Mouse (Mus musculus): ENCODE measurements around the gene Rapgef3.

Rapgef3 gene

GRCm38 (mm10) chr15:97767280-97768186 lies at the start of gene Rapgef3:
Rapgef3 (minus strand) TSS chr15:97767972.
- peak; percentile 88 for DNase-seq (ENCODE audit: low spot score)

GRCm38 (mm10) chr15:97816199-97816994 lies 48.6 kb upstream of the Rapgef3 start:
- DNase-seq (ENCODE audit: low spot score), result no peak

- DNase-seq (ENCODE audit: low spot score), result no peak
Observed at GRCm38 (mm10) chr15:97815254-97815653, 47.5 kb upstream of the Rapgef3 start.

GRCm38 (mm10) chr15:97814703-97815102 lies 46.9 kb upstream of the Rapgef3 start:
- DNase-seq (ENCODE audit: low spot score), result peak; percentile 51

- DNase-seq (ENCODE audit: low spot score), result no peak
Observed at GRCm38 (mm10) chr15:97813452-97814204, 45.9 kb upstream of the Rapgef3 start.

- no peak for DNase-seq (ENCODE audit: low spot score)
Observed at GRCm38 (mm10) chr15:97812875-97813274, 45.1 kb upstream of the Rapgef3 start.

- peak; percentile 92 for DNase-seq (ENCODE audit: low spot score)
Observed at GRCm38 (mm10) chr15:97812126-97812525, 44.4 kb upstream of the Rapgef3 start.

GRCm38 (mm10) chr15:97811307-97811706 lies 43.5 kb upstream of the Rapgef3 start:
- DNase-seq (ENCODE audit: low spot score), result no peak

- DNase-seq (ENCODE audit: low spot score), result no peak
Observed at GRCm38 (mm10) chr15:97810399-97810798, 42.6 kb upstream of the Rapgef3 start.

- peak; percentile 66 for DNase-seq (ENCODE audit: low spot score)
Observed at GRCm38 (mm10) chr15:97809942-97810341, 42.2 kb upstream of the Rapgef3 start.

GRCm38 (mm10) chr15:97809206-97809605 lies 41.4 kb upstream of the Rapgef3 start:
- DNase-seq (ENCODE audit: low spot score), result no peak

- DNase-seq (ENCODE audit: low spot score), result no peak
Observed at GRCm38 (mm10) chr15:97808532-97808931, 40.8 kb upstream of the Rapgef3 start.

GRCm38 (mm10) chr15:97807867-97808266 lies 40.1 kb upstream of the Rapgef3 start:
- no peak for DNase-seq (ENCODE audit: low spot score)

- DNase-seq (ENCODE audit: low spot score), result no peak
Observed at GRCm38 (mm10) chr15:97802575-97802974, 34.8 kb upstream of the Rapgef3 start.

- DNase-seq (ENCODE audit: low spot score), result no peak
Observed at GRCm38 (mm10) chr15:97801811-97802210, 34.0 kb upstream of the Rapgef3 start.

- no peak for DNase-seq (ENCODE audit: low spot score)
Observed at GRCm38 (mm10) chr15:97800853-97801252, 33.1 kb upstream of the Rapgef3 start.

- DNase-seq (ENCODE audit: low spot score), result no peak
Observed at GRCm38 (mm10) chr15:97799446-97799845, 31.7 kb upstream of the Rapgef3 start.

- DNase-seq (ENCODE audit: low spot score), result no peak
Observed at GRCm38 (mm10) chr15:97798134-97798533, 30.4 kb upstream of the Rapgef3 start.

GRCm38 (mm10) chr15:97796674-97797310 lies 29.0 kb upstream of the Rapgef3 start:
- DNase-seq (ENCODE audit: low spot score), result no peak

- DNase-seq (ENCODE audit: low spot score), result no peak
Observed at GRCm38 (mm10) chr15:97795559-97796235, 27.9 kb upstream of the Rapgef3 start.

GRCm38 (mm10) chr15:97794268-97794667 lies 26.5 kb upstream of the Rapgef3 start:
- no peak for DNase-seq (ENCODE audit: low spot score)

All from adipocyte (in vitro differentiated cells).